Mouse (Mus musculus): ENCODE results near the gene Efs. TPM values are rescaled to one million over a fixed set of nuclear protein-coding genes. Genes with fewer than 3 reads are reported as not detected.

Gene Efs
- total and polyA plus RNA-seq, 3 experiments: 1.9 to 5.1 (median 3.0) TPM

DNA sequence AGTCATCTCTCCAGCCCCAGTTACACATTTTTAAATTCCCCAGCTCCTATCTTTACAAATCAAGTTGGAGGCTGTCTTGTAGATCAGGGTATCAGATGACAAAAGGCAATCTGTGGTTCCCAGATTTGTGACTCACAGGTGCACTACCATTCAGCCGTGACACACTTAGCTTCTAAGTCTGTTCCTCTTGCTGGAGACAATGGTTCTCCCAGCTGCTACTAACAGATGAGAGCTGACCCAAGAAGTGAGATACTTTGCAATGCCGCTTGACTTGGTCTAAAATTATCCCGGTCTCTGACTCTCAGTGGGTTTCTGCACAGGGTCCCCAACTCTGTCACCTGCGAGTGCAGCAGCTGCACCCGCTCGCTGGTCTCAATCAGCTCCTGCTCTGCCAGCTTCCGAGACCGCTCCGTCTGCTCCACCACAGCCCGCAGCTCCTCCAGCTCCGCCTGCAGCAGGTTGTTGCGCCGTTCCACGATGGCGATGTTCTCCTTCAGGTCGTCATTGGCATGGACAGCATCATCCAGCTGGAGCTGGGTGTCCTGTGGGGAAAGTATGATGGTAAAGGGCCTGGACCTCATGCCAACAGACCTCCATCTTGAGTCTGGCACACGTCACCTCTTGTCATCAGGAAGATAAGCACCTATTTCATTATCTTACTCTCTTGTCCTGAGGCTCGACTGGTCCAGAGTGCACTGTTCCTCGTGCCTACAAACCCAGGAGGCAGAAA lies 20.2 kb upstream of the Efs start:
- TF ChIP-seq POLR2A (IDR thresholded peaks at IDR 0.05; ENCODE audit: insufficient read depth, low read depth, low read length) (peak; percentile 77), EP300 (IDR thresholded peaks at IDR 0.05; ENCODE audit: insufficient read depth, low read depth, low read length) (peak; percentile 96), CTCF (IDR thresholded peaks at IDR 0.05) (no peak)
- peak in 1 of 2 experiments; percentile 38 for DNase-seq
- Histone ChIP-seq H3K9ac (ENCODE audit: low read depth, low read length) (no peak overlapping the region), H3K4me3 (no peak overlapping the region), H3K36me3 (ENCODE audit: control insufficient read depth, insufficient read depth, low read length) (no peaks in the 10 kb centered on the region; the same call in 1 of the 2 replicates), H3K27ac (no peak overlapping the region), H3K4me1 (ENCODE audit: control insufficient read depth, insufficient read depth, low read length) (no peaks in the 10 kb centered on the region), H3K79me2 (replicated peaks; ENCODE audit: control insufficient read depth, insufficient read depth, low read length) (no peaks in the 10 kb centered on the region), H3K27me3 (ENCODE audit: control insufficient read depth, insufficient read depth, low read length) (no peaks in the 10 kb centered on the region)
- intact Hi-C loops (cut with DNase I): no loop called here
- WGBS: 41% methylated on average over 19 of the region's 19 CpGs

DNA sequence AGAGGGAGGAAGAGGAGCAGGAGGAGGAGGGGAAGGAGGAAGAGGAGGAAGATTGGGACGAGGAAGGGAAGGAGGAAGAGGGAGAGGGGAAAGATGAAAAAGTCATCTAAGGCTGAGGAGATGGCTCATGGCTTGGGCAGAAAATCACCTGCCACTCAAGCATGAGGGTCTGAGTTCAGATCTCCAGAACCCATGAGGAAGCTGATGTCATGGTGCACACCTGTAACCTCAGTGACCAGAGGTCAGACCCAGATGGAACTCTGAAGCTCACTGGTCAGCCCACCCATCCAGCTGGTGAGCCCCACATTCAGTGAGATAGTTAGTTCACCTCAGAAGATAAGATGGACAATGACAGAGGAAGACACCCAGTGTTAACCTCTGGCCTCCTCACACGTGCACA lies 19.0 kb upstream of the Efs start:
- H3K79me2 ChIP-seq (replicated peaks; ENCODE audit: control insufficient read depth, insufficient read depth, low read length): no peaks in the 10 kb centered on the region
- DNase-seq: no peak
- H3K4me3 ChIP-seq: no peak overlapping the region
- no peak overlapping the region for H3K27ac ChIP-seq
- 22% methylated on average over 2 of the region's 2 CpGs for WGBS
- no peaks in the 10 kb centered on the region for H3K4me1 ChIP-seq (ENCODE audit: control insufficient read depth, insufficient read depth, low read length)
- intact Hi-C loops (cut with DNase I): no loop called here
- TF ChIP-seq EP300 (IDR thresholded peaks at IDR 0.05; ENCODE audit: insufficient read depth, low read depth, low read length) (peak; percentile 98; the same call in 1 of the 2 replicates), POLR2A (IDR thresholded peaks at IDR 0.05; ENCODE audit: insufficient read depth, low read depth, low read length) (no peak; the same call in none of the 2 replicates)
- no peaks in the 10 kb centered on the region for H3K27me3 ChIP-seq (ENCODE audit: control insufficient read depth, insufficient read depth, low read length)
- no peaks in the 10 kb centered on the region for H3K36me3 ChIP-seq (ENCODE audit: control insufficient read depth, insufficient read depth, low read length)
- no peak overlapping the region for H3K9ac ChIP-seq (ENCODE audit: low read depth, low read length)

DNA sequence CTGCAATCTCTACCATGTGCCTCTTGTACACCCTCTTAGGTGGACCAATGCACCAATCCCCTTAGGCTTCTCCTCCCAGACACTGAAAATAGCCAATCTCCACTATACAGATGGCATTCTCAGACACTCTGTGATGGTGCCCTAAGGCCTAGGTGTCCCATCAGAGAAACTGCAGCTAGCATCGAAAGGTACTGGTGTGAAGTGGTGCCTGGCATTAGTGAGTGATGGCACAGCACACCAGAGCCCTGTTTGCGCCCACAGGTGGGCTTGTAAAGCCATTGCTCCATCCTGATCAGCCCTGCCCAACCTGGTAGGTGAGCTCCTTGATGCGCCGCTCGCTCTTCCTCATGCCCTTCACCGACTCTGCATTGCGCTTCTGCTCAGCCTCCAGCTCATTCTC lies 18.0 kb upstream of the Efs start:
- Histone ChIP-seq H3K36me3 (ENCODE audit: control insufficient read depth, insufficient read depth, low read length) (no peaks in the 10 kb centered on the region), H3K4me3 (no peak overlapping the region), H3K27ac (no peak overlapping the region; the same call in 1 of the 2 replicates), H3K27me3 (ENCODE audit: control insufficient read depth, insufficient read depth, low read length) (no peaks in the 10 kb centered on the region), H3K9ac (ENCODE audit: low read depth, low read length) (0 out of 2 replicates have a peak overlapping the region, but pooled peaks have one; percentile 14), H3K79me2 (replicated peaks; ENCODE audit: control insufficient read depth, insufficient read depth, low read length) (no peaks in the 10 kb centered on the region), H3K4me1 (ENCODE audit: control insufficient read depth, insufficient read depth, low read length) (no peaks in the 10 kb centered on the region)
- intact Hi-C loops (cut with DNase I): no loop called here
- no peak for DNase-seq
- 82% methylated on average over 7 of the region's 7 CpGs for WGBS
- TF ChIP-seq CTCF (IDR thresholded peaks at IDR 0.05) (no peak), POLR2A (IDR thresholded peaks at IDR 0.05; ENCODE audit: insufficient read depth, low read depth, low read length) (peak; percentile 60), EP300 (IDR thresholded peaks at IDR 0.05; ENCODE audit: insufficient read depth, low read depth, low read length) (peak; percentile 62)

DNA sequence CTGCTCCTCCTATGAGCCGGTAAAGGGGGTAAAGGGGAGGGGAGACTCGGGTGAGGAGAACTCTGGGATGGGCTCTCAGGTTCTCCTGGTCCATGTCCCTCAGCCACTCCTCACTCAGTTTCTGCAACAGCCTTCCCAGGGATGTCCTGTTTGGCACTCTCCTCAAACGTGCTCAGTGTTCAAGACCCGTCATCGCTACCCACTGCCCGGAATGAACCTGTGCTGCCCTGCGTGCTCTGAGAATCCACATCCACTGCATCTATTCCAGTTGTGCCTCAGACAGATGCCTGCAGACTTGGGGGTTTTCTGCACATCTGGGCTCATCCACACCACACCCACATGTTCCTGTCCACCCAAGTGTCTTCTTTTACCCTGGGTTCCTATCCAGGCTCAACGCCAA lies 16.6 kb upstream of the Efs start:
- Histone ChIP-seq H3K9ac (ENCODE audit: low read depth, low read length) (no peak overlapping the region), H3K79me2 (replicated peaks; ENCODE audit: control insufficient read depth, insufficient read depth, low read length) (no peaks in the 10 kb centered on the region), H3K27me3 (ENCODE audit: control insufficient read depth, insufficient read depth, low read length) (no peaks in the 10 kb centered on the region), H3K4me1 (ENCODE audit: control insufficient read depth, insufficient read depth, low read length) (no peaks in the 10 kb centered on the region), H3K4me3 (no peak overlapping the region), H3K36me3 (ENCODE audit: control insufficient read depth, insufficient read depth, low read length) (no peaks in the 10 kb centered on the region), H3K27ac (no peak overlapping the region)
- intact Hi-C loops (cut with DNase I): no loop called here
- TF ChIP-seq EP300 (IDR thresholded peaks at IDR 0.05; ENCODE audit: insufficient read depth, low read depth, low read length) (peak; percentile 96), CTCF (IDR thresholded peaks at IDR 0.05) (no peak), POLR2A (IDR thresholded peaks at IDR 0.05; ENCODE audit: insufficient read depth, low read depth, low read length) (peak; percentile 74)
- no peak for DNase-seq
- WGBS: 68% methylated on average over 8 of the region's 8 CpGs

DNA sequence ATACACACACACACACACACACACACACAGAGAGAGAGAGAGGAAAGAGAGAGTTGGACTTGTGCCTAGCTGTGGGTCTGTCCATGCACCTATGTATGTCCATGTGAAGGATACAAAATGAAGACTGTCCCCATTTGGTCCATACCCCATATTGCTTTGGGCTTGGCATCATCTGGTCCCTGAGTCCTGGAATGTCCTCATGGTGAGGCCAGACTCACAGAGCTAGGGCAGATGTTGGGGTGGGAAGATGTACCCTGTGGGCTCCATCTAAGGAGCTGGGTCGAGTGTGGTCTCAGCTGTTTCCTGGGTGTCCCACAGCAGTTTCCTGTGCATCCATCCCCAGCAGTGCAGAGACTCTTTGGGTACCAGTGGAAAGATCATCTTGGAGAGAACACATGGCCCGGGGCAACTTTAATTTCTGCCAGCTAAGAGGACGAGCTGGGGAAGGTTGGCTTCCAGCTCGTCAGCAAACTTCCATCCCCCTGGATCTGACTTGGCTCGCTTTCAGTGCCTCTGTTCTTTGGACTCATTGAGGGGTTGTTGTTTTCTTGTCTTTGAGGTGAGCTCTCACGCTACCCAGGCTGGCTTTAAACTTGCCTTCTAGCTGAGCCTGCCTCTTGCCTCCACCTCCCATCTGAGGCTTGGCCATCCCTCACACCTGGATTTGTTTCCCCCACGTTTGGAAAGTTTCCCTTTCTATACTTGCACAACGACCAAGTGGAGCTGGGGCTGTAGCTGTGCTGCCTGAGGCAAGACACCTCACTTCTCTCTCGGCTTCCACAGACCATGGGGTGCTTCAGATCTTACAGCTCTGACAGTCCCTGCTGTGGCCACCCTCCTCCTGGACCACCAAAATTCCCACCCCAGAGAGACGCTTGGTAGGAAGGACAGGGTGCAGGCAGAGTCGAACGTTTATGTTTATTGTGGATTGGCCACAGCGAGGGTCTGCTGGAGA lies 15.4 kb upstream of the Efs start:
- Histone ChIP-seq H3K4me3 (no peak overlapping the region), H3K9ac (ENCODE audit: low read depth, low read length) (no peak overlapping the region), H3K27me3 (ENCODE audit: control insufficient read depth, insufficient read depth, low read length) (no peaks in the 10 kb centered on the region), H3K27ac (no peak overlapping the region), H3K36me3 (ENCODE audit: control insufficient read depth, insufficient read depth, low read length) (no peaks in the 10 kb centered on the region), H3K79me2 (replicated peaks; ENCODE audit: control insufficient read depth, insufficient read depth, low read length) (no peaks in the 10 kb centered on the region), H3K4me1 (ENCODE audit: control insufficient read depth, insufficient read depth, low read length) (no peaks in the 10 kb centered on the region)
- no peak for TF ChIP-seq CTCF (IDR thresholded peaks at IDR 0.05)
- TF ChIP-seq POLR2A (IDR thresholded peaks at IDR 0.05; ENCODE audit: insufficient read depth, low read depth, low read length): peak; percentile 86
- peak; percentile 97 for TF ChIP-seq EP300 (IDR thresholded peaks at IDR 0.05; ENCODE audit: insufficient read depth, low read depth, low read length)
- DNase-seq: no peak
- intact Hi-C loops (cut with DNase I): no loop called here
- WGBS: 41% methylated on average over 13 of the region's 13 CpGs

Measured in heart, adult 2 months (tissue).